Mouse (Mus musculus): Measurements from ENCODE around the gene Mybpc3.

Gene Mybpc3

GRCm38 (mm10) chr2:91118647-91119046 lies 703 bp downstream of the Mybpc3 start:
- in situ Hi-C loops (cut with MboI; ENCODE audit: unreplicated experiment in 2 of 2) = loop anchor here (10.0 kb wide), 1 partner anchor 366 kb away; no protein-coding TSS in a partner anchor

GRCm38 (mm10) chr2:91119061-91119460 lies 1.1 kb downstream of the Mybpc3 start:
- in situ Hi-C loops (cut with MboI; ENCODE audit: unreplicated experiment in 2 of 2) = loop anchor here (10.0 kb wide), 1 partner anchor 366 kb away; no protein-coding TSS in a partner anchor

GRCm38 (mm10) chr2:91119551-91119950 lies 1.6 kb downstream of the Mybpc3 start:
- in situ Hi-C loops (cut with MboI; ENCODE audit: unreplicated experiment in 2 of 2) = loop anchor here (10.0 kb wide), 1 partner anchor 365 kb away; no protein-coding TSS in a partner anchor

- in situ Hi-C loops (cut with MboI; ENCODE audit: unreplicated experiment in 2 of 2) = no loop called here
These were observed 2.3 kb downstream of the Mybpc3 start for GRCm38 (mm10) chr2:91120261-91120671.

- in situ Hi-C loops (cut with MboI; ENCODE audit: unreplicated experiment in 2 of 2) = no loop called here
These were observed 3.1 kb downstream of the Mybpc3 start for GRCm38 (mm10) chr2:91121011-91121410.

GRCm38 (mm10) chr2:91121497-91121896 lies 3.6 kb downstream of the Mybpc3 start:
- in situ Hi-C loops (cut with MboI; ENCODE audit: unreplicated experiment in 2 of 2) = no loop called here

GRCm38 (mm10) chr2:91123521-91123920 lies 5.6 kb downstream of the Mybpc3 start:
- in situ Hi-C loops (cut with MboI; ENCODE audit: unreplicated experiment in 2 of 2) = no loop called here

GRCm38 (mm10) chr2:91125101-91125500 lies 7.2 kb downstream of the Mybpc3 start:
- in situ Hi-C loops (cut with MboI; ENCODE audit: unreplicated experiment in 2 of 2) = no loop called here

- in situ Hi-C loops (cut with MboI; ENCODE audit: unreplicated experiment in 2 of 2) = no loop called here
These were observed 10.8 kb downstream of the Mybpc3 start for GRCm38 (mm10) chr2:91128761-91129160.

- in situ Hi-C loops (cut with MboI; ENCODE audit: unreplicated experiment in 2 of 2) = no loop called here
These were observed 12.2 kb downstream of the Mybpc3 start for GRCm38 (mm10) chr2:91130126-91130525.

- in situ Hi-C loops (cut with MboI; ENCODE audit: unreplicated experiment in 2 of 2) = no loop called here
These were observed 13.3 kb downstream of the Mybpc3 start for GRCm38 (mm10) chr2:91131251-91131650.

- in situ Hi-C loops (cut with MboI; ENCODE audit: unreplicated experiment in 2 of 2) = no loop called here
These were observed 14.1 kb downstream of the Mybpc3 start for GRCm38 (mm10) chr2:91132035-91132434.

GRCm38 (mm10) chr2:91136513-91137412 lies 18.8 kb downstream of the Mybpc3 start:
- in situ Hi-C loops (cut with MboI; ENCODE audit: unreplicated experiment in 2 of 2) = no loop called here

- in situ Hi-C loops (cut with MboI; ENCODE audit: unreplicated experiment in 2 of 2) = no loop called here
These were observed 19.5 kb downstream of the Mybpc3 start for GRCm38 (mm10) chr2:91137481-91137880.

- in situ Hi-C loops (cut with MboI; ENCODE audit: unreplicated experiment in 2 of 2) = no loop called here
These were observed 21.4 kb downstream of the Mybpc3 start for GRCm38 (mm10) chr2:91139311-91139710.

- in situ Hi-C loops (cut with MboI; ENCODE audit: unreplicated experiment in 2 of 2) = no loop called here
These were observed 21.8 kb downstream of the Mybpc3 start for GRCm38 (mm10) chr2:91139764-91140163.

GRCm38 (mm10) chr2:91142920-91143319 lies 25.0 kb downstream of the Mybpc3 start:
- in situ Hi-C loops (cut with MboI; ENCODE audit: unreplicated experiment in 2 of 2) = no loop called here

- in situ Hi-C loops (cut with MboI; ENCODE audit: unreplicated experiment in 2 of 2) = no loop called here
These were observed 25.5 kb downstream of the Mybpc3 start for GRCm38 (mm10) chr2:91143401-91143800.

GRCm38 (mm10) chr2:91148101-91148500 lies 30.2 kb downstream of the Mybpc3 start:
- in situ Hi-C loops (cut with MboI; ENCODE audit: unreplicated experiment in 2 of 2) = no loop called here

GRCm38 (mm10) chr2:91151331-91151730 lies 33.4 kb downstream of the Mybpc3 start:
- in situ Hi-C loops (cut with MboI; ENCODE audit: unreplicated experiment in 2 of 2) = no loop called here

- in situ Hi-C loops (cut with MboI; ENCODE audit: unreplicated experiment in 2 of 2) = no loop called here
These were observed 35.0 kb downstream of the Mybpc3 start for GRCm38 (mm10) chr2:91152885-91153377.

GRCm38 (mm10) chr2:91154091-91154490 lies 36.1 kb downstream of the Mybpc3 start:
- in situ Hi-C loops (cut with MboI; ENCODE audit: unreplicated experiment in 2 of 2) = no loop called here
